Mouse (Mus musculus) adrenal gland, postnatal 4 days (tissue): ENCODE results near the gene Gm20855. TPM values are rescaled to one million over a fixed set of nuclear protein-coding genes. Genes with fewer than 3 reads are reported as not detected.
"Not testable (repeated sequence)": the region's sequence is repeated elsewhere in the genome, so short reads cannot be mapped to it uniquely, and the experiment has no call there.

Experiments used
- DNase-seq, 2 experiments: peaks; one replicate each; pipeline ENCODE4 v3.0.0; 2021 to 2022; ENCODE audit warnings: low spot score in 2 of 2, mixed read lengths in 2 of 2
- long read RNA-seq, 2 experiments: library from polyadenylated mRNA; stranded (forward); transcript quantifications; one replicate each; pipeline ENCODE4 v2.0.0; 2021
- total RNA-seq, 2 experiments: library from RNA; stranded (reverse); gene quantifications; 2 replicates each; pipeline ENCODE4 v1.2.3; 2021

The Gm20855 gene
- total RNA-seq = not detected
- long read RNA-seq, experiment 1 = 0 reads
- long read RNA-seq, experiment 2 = 0 reads

DNA sequence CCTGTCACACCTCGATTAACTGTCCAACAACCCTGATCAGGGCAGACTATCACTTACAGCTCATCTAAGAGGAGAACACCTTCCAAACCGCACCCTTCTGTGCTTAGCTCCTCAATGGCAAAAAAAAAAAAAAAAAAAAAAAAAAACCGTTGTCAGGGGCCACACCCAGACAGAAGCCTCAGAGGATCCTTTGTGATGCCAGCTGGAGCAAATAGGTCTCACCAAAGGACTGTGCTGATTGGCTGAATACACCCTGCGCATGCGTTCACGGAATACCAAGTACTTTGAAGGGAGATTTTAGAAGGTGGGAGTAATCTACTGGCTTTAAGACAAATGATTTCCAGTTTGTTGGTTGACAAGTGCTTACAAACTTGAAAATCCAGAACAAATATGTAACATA is at the start of gene Gm20855:
Gm20855 (minus strand) TSS at position 101 of the 400 bp plus-strand sequence.
- not testable (repeated sequence) for DNase-seq
